ENCODE assay signal across 36 mouse cellular contexts in the genomic region with DNA sequence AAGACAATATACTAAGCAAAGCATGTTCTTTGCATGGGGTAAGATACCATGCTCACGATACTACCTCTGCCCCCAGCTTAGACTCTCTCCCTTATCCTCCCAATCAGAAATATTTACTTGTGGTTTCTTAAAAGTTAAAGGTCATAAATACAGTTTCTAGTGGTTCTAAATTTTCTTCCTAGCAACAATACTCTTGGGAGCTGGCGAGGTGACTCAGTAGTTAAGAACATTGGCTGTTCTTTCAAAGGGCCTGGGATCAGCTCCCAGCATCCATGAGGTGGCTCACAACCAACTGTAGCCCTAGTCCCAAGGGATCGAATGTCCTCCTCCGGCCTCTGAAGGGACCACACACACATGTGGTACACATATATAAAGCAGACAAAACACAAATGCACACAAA.
"Had no signal": no experiment of that assay in that cellular context is flagged by ENCODE, and none has a peak within 500 bp of the region (broad histone marks: within the 10 kb centered on the region; RNA-seq: fewer than 3 reads in every experiment).

No protein-coding gene starts in this region.

- DNase-seq: heart, postnatal 10 days; heart, postnatal 14 days; heart, postnatal 36 days; heart, postnatal 4 days; kidney, adult 11 months; kidney, adult 18-20 months; kidney, adult 2 months; kidney, adult 8-10 months; kidney, adult 9 months; kidney, postnatal 10 days; kidney, postnatal 14 days; kidney, postnatal 25 days; kidney, postnatal 36 days; kidney, postnatal 4 days; layer of hippocampus, adult 9-11 months; layer of hippocampus, postnatal 36 days had no signal

- H3K36me3 ChIP-seq: heart, embryonic 10.5 days; heart, embryonic 12.5 days; heart, embryonic 13.5 days; heart, embryonic 15.5 days; hindbrain, embryonic 10.5 days; hindbrain, embryonic 12.5 days; hindbrain, embryonic 13.5 days; hindbrain, embryonic 15.5 days; intestine, embryonic 15.5 days; kidney, embryonic 15.5 days had no signal

- H3K9ac ChIP-seq: heart, embryonic 12.5 days; heart, embryonic 13.5 days; heart, embryonic 15.5 days; hindbrain, embryonic 12.5 days; hindbrain, embryonic 13.5 days; hindbrain, embryonic 14.5 days; hindbrain, embryonic 15.5 days; intestine, embryonic 15.5 days; kidney, embryonic 15.5 days had no signal

- H3K9me3 ChIP-seq: heart, embryonic 10.5 days; heart, embryonic 12.5 days; heart, embryonic 13.5 days; heart, embryonic 15.5 days; hindbrain, embryonic 10.5 days; hindbrain, embryonic 12.5 days; hindbrain, embryonic 13.5 days; hindbrain, embryonic 15.5 days; intestine, embryonic 15.5 days; kidney, embryonic 15.5 days had no signal

- ATAC-seq: hindbrain, embryonic 16.5 days; hindbrain, postnatal 0 days; inflammation-experienced regulatory T-cells, adult 6 months; intestine, embryonic 15.5 days; intestine, embryonic 16.5 days; intestine, postnatal 0 days had no signal

- H3K4me3 ChIP-seq: heart, embryonic 10.5 days; heart, embryonic 12.5 days; heart, embryonic 13.5 days; heart, embryonic 15.5 days; hindbrain, embryonic 10.5 days; hindbrain, embryonic 12.5 days; hindbrain, embryonic 13.5 days; hindbrain, embryonic 15.5 days; intestine, embryonic 15.5 days; kidney, embryonic 15.5 days; layer of hippocampus, adult 2 months; left cerebral cortex, adult 2 months had no signal

- H3K27ac ChIP-seq: heart, embryonic 10.5 days; heart, embryonic 13.5 days; heart, embryonic 15.5 days; hindbrain, embryonic 10.5 days; hindbrain, embryonic 12.5 days; hindbrain, embryonic 13.5 days; hindbrain, embryonic 14.5 days; hindbrain, embryonic 15.5 days; hindbrain, postnatal 0 days; intestine, embryonic 15.5 days; kidney, embryonic 15.5 days; kidney, postnatal 0 days; layer of hippocampus, adult 2 months; left cerebral cortex, adult 2 months had no signal

- H3K4me1 ChIP-seq: hindbrain, embryonic 13.5 days; hindbrain, embryonic 15.5 days; intestine, embryonic 15.5 days had no signal

- H3K27me3 ChIP-seq: heart, embryonic 12.5 days; heart, embryonic 13.5 days; heart, embryonic 15.5 days; hindbrain, embryonic 12.5 days; hindbrain, embryonic 13.5 days; hindbrain, embryonic 15.5 days; intestine, embryonic 15.5 days; kidney, embryonic 15.5 days had no signal

- H3K4me2 ChIP-seq: heart, embryonic 11.5 days; heart, embryonic 12.5 days; heart, embryonic 13.5 days; heart, embryonic 15.5 days; hindbrain, embryonic 12.5 days; hindbrain, embryonic 13.5 days; hindbrain, embryonic 14.5 days; hindbrain, embryonic 15.5 days; intestine, embryonic 15.5 days; kidney, embryonic 15.5 days had no signal
